Mouse (Mus musculus) liver, embryonic 11.5 days (tissue): ENCODE data around the gene Impdh2. TPM values are rescaled to one million over a fixed set of nuclear protein-coding genes. Genes with fewer than 3 reads are reported as not detected.

Experiments
- ATAC-seq: fragments of 200-750 bp; cut with Nextera tagmentation; replicated peaks from 2 replicates; pipeline ENCODE4 v1.8.0; 2017; ENCODE audit warnings: moderate number of reproducible peaks, mild to moderate bottlenecking, moderate TSS enrichment, moderate library complexity; ENCODE audit not compliant: low FRiP score
- DNase-seq: peaks from one replicate; pipeline ENCODE4 v3.0.0-alpha.2; 2017; ENCODE audit warnings: low spot score
- H3K27ac ChIP-seq: fragments of 300-500 bp; sonication (generic); 2 replicates; pipeline ENCODE4 v1.5.1; 2014; ENCODE audit warnings: mild to moderate bottlenecking, low read depth, low read length, control low read depth
- H3K27me3 ChIP-seq: fragments of 300-500 bp; sonication (generic); replicated peaks from 2 replicates; pipeline ENCODE4 v1.6.1; 2014; ENCODE audit warnings: low read length, mixed read lengths; ENCODE audit not compliant: control insufficient read depth, insufficient read depth
- H3K36me3 ChIP-seq: fragments of 300-500 bp; sonication (generic); 2 replicates; pipeline ENCODE4 v1.6.1; 2014; ENCODE audit warnings: mild to moderate bottlenecking, low read length, moderate library complexity, mixed read lengths; ENCODE audit not compliant: control insufficient read depth, insufficient read depth
- H3K4me1 ChIP-seq: fragments of 300-500 bp; sonication (generic); replicated peaks from 2 replicates; pipeline ENCODE4 v1.6.1; 2014; ENCODE audit warnings: low read length, mixed read lengths; ENCODE audit not compliant: control insufficient read depth, insufficient read depth
- H3K4me2 ChIP-seq: fragments of 300-500 bp; sonication (generic); 2 replicates; pipeline ENCODE4 v1.6.1; 2014; ENCODE audit warnings: mild to moderate bottlenecking, control low read depth, moderate library complexity
- H3K4me3 ChIP-seq: fragments of 300-500 bp; sonication (generic); 2 replicates; pipeline ENCODE4 v1.5.1; 2014; ENCODE audit warnings: low read depth, low read length, control low read depth
- H3K9ac ChIP-seq: fragments of 300-500 bp; sonication (generic); 2 replicates; pipeline ENCODE4 v1.6.1; 2014; ENCODE audit warnings: low read depth, low read length, control low read depth
- H3K9me3 ChIP-seq: fragments of 300-500 bp; sonication (generic); 2 replicates; pipeline ENCODE4 v1.6.1; 2016; ENCODE audit warnings: low read length, inconsistent platforms, mixed read lengths; ENCODE audit not compliant: control insufficient read depth
- WGBS: fragments of 180-500 bp; shearing (Covaris S2); extraction: QIAGEN DNeasy Blood & Tissue Kit; methylation state at CpG from one replicate; pipeline ENCODE4 v1.1.7; 2014; 5-methylcytosine and 5-hydroxymethylcytosine counted together
- polyA plus RNA-seq: library from polyadenylated mRNA; unstranded; fragments of >200 nt; fragmentation: Nextera tagmentation; extraction: Ambion mirVana; gene quantifications from 2 replicates; pipeline ENCODE4 v1.2.1, GENCODE M21; 2014

The Impdh2 gene
- polyA plus RNA-seq, 1 experiment from 2014 or later, result 285 TPM

GRCm38 (mm10) chr9:108531496-108531895 is 28.6 kb upstream of the Impdh2 start:
- DNase-seq (no peak), ATAC-seq (no peak)
- 83% methylated on average over 1 of the region's 1 CpGs for WGBS
- Histone ChIP-seq H3K36me3 (peaks cover 55% of the 10 kb centered on the region), H3K4me1 (no peaks in the 10 kb centered on the region), H3K4me3 (no peak overlapping the region), H3K27ac (no peak overlapping the region), H3K9me3 (no peaks in the 10 kb centered on the region), H3K27me3 (no peaks in the 10 kb centered on the region), H3K4me2 (no peak overlapping the region), H3K9ac (no peak overlapping the region)

- no peaks in the 10 kb centered on the region for H3K27me3 ChIP-seq
- H3K4me3 ChIP-seq, result no peak overlapping the region
- H3K4me1 ChIP-seq, result no peaks in the 10 kb centered on the region
- no peak overlapping the region for H3K27ac ChIP-seq
- H3K9ac ChIP-seq, result no peak overlapping the region
- no peak for DNase-seq
- peaks cover 66% of the 10 kb centered on the region for H3K36me3 ChIP-seq
- no peaks in the 10 kb centered on the region for H3K9me3 ChIP-seq
- ATAC-seq, result no peak
- H3K4me2 ChIP-seq, result no peak overlapping the region
Observed at GRCm38 (mm10) chr9:108540846-108541245, 19.2 kb upstream of the Impdh2 start.

GRCm38 (mm10) chr9:108545986-108546385 is 14.1 kb upstream of the Impdh2 start:
- Histone ChIP-seq H3K4me1 (no peaks in the 10 kb centered on the region), H3K4me2 (no peak overlapping the region), H3K36me3 (peaks cover 53% of the 10 kb centered on the region), H3K9me3 (no peaks in the 10 kb centered on the region), H3K4me3 (no peak overlapping the region), H3K9ac (no peak overlapping the region), H3K27me3 (no peaks in the 10 kb centered on the region), H3K27ac (no peak overlapping the region)
- DNase-seq (no peak), ATAC-seq (no peak)
- 94% methylated on average over 3 of the region's 3 CpGs for WGBS

GRCm38 (mm10) chr9:108546875-108547274 is 13.2 kb upstream of the Impdh2 start:
- no peaks in the 10 kb centered on the region for H3K9me3 ChIP-seq
- no peaks in the 10 kb centered on the region for H3K27me3 ChIP-seq
- peaks cover 47% of the 10 kb centered on the region for H3K36me3 ChIP-seq
- H3K4me2 ChIP-seq, result no peak overlapping the region
- H3K9ac ChIP-seq, result no peak overlapping the region
- DNase-seq (no peak), ATAC-seq (no peak)
- H3K27ac ChIP-seq, result no peak overlapping the region
- WGBS, result 80% methylated on average over 1 of the region's 1 CpGs
- no peak overlapping the region for H3K4me3 ChIP-seq
- no peaks in the 10 kb centered on the region for H3K4me1 ChIP-seq

- peaks cover 56% of the 10 kb centered on the region for H3K36me3 ChIP-seq
- 85% methylated on average over 4 of the region's 4 CpGs for WGBS
- no peaks in the 10 kb centered on the region for H3K27me3 ChIP-seq
- ATAC-seq (no peak), DNase-seq (no peak)
- no peak overlapping the region for H3K4me2 ChIP-seq
- H3K9me3 ChIP-seq, result no peaks in the 10 kb centered on the region
- H3K4me1 ChIP-seq, result peaks cover 16% of the 10 kb centered on the region
- H3K27ac ChIP-seq, result no peak overlapping the region
- H3K4me3 ChIP-seq, result no peak overlapping the region
- no peak overlapping the region for H3K9ac ChIP-seq
Observed at GRCm38 (mm10) chr9:108559169-108559568, 917 bp upstream of the Impdh2 start.

- WGBS, result 93% methylated on average over 8 of the region's 8 CpGs
Observed at GRCm38 (mm10) chr9:108563671-108564070, 3.6 kb downstream of the Impdh2 start.

GRCm38 (mm10) chr9:108564131-108564530 is 4.0 kb downstream of the Impdh2 start:
- peaks cover 42% of the 10 kb centered on the region for H3K4me1 ChIP-seq
- H3K9me3 ChIP-seq, result no peaks in the 10 kb centered on the region
- 74% methylated on average over 7 of the region's 7 CpGs for WGBS
- ATAC-seq, result no peak
- no peak for DNase-seq
- H3K27me3 ChIP-seq, result no peaks in the 10 kb centered on the region
- peak overlapping the region; percentile 30; the same call in 1 of the 2 replicates for H3K27ac ChIP-seq
- H3K4me3 ChIP-seq, result 0 out of 2 replicates have a peak overlapping the region, but pooled peaks have one; percentile 10
- peak overlapping the region; percentile 2; the same call in 1 of the 2 replicates for H3K4me2 ChIP-seq
- peaks cover 35% of the 10 kb centered on the region for H3K36me3 ChIP-seq
- H3K9ac ChIP-seq, result peak overlapping the region; percentile 22; the same call in 1 of the 2 replicates

More at GRCm38 (mm10) chr9:108563671-108564070, 3.6 kb downstream of the Impdh2 start:
- Histone ChIP-seq H3K9ac (peak overlapping the region; percentile 22; the same call in 1 of the 2 replicates), H3K9me3 (no peaks in the 10 kb centered on the region), H3K4me2 (peak overlapping the region; percentile 2; the same call in 1 of the 2 replicates), H3K27me3 (no peaks in the 10 kb centered on the region), H3K4me3 (no peak overlapping the region), H3K4me1 (peaks cover 37% of the 10 kb centered on the region), H3K36me3 (peaks cover 39% of the 10 kb centered on the region), H3K27ac (peak overlapping the region; percentile 30; the same call in 1 of the 2 replicates)
- DNase-seq (no peak), ATAC-seq (no peak)

- DNase-seq (peak; percentile 42), ATAC-seq (peak; percentile 1; the same call in 1 of the 2 replicates)
- Histone ChIP-seq H3K27me3 (no peaks in the 10 kb centered on the region), H3K36me3 (peaks cover 34% of the 10 kb centered on the region), H3K4me1 (peaks cover 55% of the 10 kb centered on the region), H3K4me2 (peak overlapping the region; percentile 100), H3K9ac (peak overlapping the region; percentile 85), H3K27ac (peak overlapping the region; percentile 98), H3K4me3 (peak overlapping the region; percentile 78), H3K9me3 (no peaks in the 10 kb centered on the region)
- 8% methylated on average over 35 of the region's 35 CpGs for WGBS
Observed at GRCm38 (mm10) chr9:108565881-108566814, 6.1 kb downstream of the Impdh2 start.
